Mouse (Mus musculus): ENCODE measurements around the gene Clip2.
"Not testable (repeated sequence)": the region's sequence is repeated elsewhere in the genome, so short reads cannot be mapped to it uniquely, and the experiment has no call there.

Clip2 gene

GRCm38 (mm10) chr5:134455914-134456423, 96.3 kb downstream of the Clip2 start:
- DNase-seq: peak; percentile 56 to 57

GRCm38 (mm10) chr5:134455186-134455895, 96.9 kb downstream of the Clip2 start:
- DNase-seq: peak; percentile 27 to 39

- DNase-seq: peak; percentile 31 to 32
Observed at GRCm38 (mm10) chr5:134454421-134454820, 97.8 kb downstream of the Clip2 start.

- no peak for DNase-seq
Observed at GRCm38 (mm10) chr5:134453577-134453976, 98.7 kb downstream of the Clip2 start.

- not testable (repeated sequence) for DNase-seq
Observed at GRCm38 (mm10) chr5:134446755-134447154, 105.5 kb downstream of the Clip2 start.

GRCm38 (mm10) chr5:134445895-134446294, 106.3 kb downstream of the Clip2 start:
- DNase-seq: no peak

- DNase-seq: no peak
Observed at GRCm38 (mm10) chr5:134445208-134445831, 106.9 kb downstream of the Clip2 start.

- no peak for DNase-seq
Observed at GRCm38 (mm10) chr5:134444473-134444872, 107.8 kb downstream of the Clip2 start.

GRCm38 (mm10) chr5:134442066-134442465, 110.2 kb downstream of the Clip2 start:
- DNase-seq: no peak

GRCm38 (mm10) chr5:134441105-134441504, 111.1 kb downstream of the Clip2 start:
- DNase-seq: no peak

GRCm38 (mm10) chr5:134440098-134440497, 112.1 kb downstream of the Clip2 start:
- DNase-seq: no peak

- DNase-seq: no peak
Observed at GRCm38 (mm10) chr5:134439481-134439880, 112.8 kb downstream of the Clip2 start.
